Mouse (Mus musculus): ENCODE measurements around the gene Aacs. TPM values are rescaled to one million over a fixed set of nuclear protein-coding genes. Genes with fewer than 3 reads are reported as not detected.
"Not testable (repeated sequence)": the region's sequence is repeated elsewhere in the genome, so short reads cannot be mapped to it uniquely, and the experiment has no call there.

Gene Aacs
- total RNA-seq (2015) (3.8 and 6.0 TPM in 2 replicates), total RNA-seq (2017) (10.4 and 12.7 TPM in 2 replicates)

DNA sequence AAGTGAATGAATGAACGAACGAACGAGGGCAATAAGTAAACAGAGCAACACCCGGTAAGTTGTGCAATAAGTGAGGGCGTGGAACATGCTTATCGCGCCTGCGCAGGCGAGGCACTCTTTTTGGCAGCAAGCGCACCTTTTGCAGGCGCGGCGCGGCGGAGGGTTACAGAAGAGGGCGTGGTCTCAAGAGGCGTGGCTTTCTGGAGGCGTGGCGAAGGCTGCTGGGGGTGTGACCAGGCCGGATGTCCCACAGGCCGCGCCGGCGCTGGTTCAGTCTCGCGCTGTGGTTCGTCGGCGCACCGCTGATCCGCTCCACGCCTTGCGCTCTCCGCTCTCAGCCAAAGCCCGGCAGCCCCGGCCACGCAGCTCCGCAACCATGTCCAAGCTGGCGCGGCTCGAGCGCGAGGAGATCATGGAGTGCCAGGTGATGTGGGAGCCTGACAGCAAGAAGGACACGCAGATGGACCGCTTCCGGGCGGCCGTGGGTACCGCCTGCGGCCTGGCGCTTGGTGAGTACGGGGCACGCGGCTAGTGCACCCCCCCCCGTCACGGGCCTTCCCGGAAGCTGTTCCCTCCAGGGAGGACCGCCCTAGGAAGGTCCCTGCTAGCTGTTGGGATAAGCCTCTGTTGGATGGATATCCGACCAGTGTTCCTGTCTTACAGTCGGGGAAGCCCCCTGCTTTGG, at the start of gene Aacs:
Gene Aacs (plus strand): TSS at position 214 of the 685 bp plus-strand sequence.
- ATAC-seq (replicated peaks; ENCODE audit: poor library complexity): peak; percentile 96

DNA sequence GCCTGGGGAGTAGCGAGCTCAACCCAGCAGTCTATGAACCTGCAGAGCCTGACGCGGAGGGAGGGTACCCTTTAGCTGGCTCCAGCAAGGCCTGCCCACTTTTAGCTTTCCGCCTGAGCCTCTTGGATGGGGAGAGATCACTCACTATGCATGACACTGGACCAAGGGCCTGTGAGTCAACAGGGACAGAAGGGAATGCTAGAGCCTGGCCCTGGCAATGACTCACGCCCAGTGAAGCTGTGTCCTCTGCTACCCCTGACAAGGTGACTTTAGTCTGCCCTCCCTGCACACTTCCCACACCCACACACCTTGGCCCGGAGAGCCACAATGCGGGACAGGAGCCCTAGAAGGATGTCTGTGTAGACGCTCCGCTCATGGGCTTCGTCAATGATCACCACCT, 49.3 kb upstream of the Aacs start:
- no peak for ATAC-seq (replicated peaks; ENCODE audit: poor library complexity)

DNA sequence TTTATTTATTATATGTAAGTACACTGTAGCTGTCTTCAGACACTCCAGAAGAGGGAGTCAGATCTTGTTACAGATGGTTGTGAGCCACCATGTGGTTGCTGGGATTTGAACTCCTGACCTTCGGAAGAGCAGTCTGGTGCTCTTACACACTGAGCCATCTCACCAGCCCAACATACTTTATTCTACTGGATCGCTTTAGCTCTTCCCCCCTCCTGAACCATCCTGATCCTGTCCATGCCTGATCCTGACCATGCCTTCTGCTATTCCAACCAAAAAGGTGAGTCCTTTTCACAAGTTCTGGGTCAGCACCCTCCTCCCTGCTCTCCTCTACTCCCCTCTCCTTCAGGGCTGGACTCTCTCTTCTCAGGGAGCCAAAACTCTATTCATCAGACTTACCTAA, 43.3 kb upstream of the Aacs start:
- not testable (repeated sequence) for ATAC-seq (replicated peaks; ENCODE audit: poor library complexity)

DNA sequence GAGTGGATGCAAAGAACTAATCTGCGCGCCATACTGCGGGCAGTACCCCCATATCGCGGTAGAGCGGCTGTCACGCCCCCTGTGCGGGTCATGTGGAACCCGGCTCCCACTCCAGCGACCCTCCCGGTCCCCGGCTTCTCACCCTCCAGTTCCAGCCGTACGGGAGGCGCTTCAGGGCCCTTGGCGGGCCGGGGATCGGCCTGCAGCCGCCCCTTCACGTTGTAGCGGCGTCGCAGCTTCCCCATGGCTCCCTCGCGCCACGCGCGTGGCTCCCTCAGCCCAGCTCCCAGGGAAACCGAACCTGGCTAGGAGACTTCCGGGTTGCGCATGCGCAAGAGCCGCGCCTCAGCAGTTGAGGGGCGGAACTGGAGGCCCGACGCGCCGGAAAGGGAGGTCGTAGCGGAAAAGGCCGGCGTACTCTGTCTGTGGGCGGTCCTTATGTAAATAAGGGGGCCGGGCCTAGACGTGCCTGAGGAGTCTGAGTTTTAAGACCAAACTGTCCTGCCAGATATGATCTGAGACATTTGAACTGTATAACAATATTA, 41.7 kb upstream of the Aacs start, which contains the start of gene Dhx37:
Gene Dhx37 (minus strand): TSS at position 329 of the 545 bp plus-strand sequence.
- peak; percentile 95 for ATAC-seq (replicated peaks; ENCODE audit: poor library complexity)

DNA sequence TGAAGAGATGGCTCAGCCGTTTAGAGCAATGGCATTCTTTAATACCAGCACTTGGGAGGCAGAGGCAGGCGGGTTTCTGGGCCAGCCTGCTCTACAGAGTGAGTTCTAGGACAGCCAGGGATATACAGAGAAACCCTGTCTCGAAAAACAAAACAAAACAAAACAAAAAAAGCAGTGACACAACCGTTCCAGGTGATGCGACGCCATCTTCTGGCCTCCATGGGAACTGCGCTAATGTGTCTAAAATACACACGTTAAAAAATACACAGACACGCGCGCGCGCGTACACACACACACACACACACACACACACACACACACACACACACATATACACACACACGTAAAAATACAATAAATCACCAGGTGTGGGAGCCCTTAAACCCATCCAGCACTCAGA, 41.3 kb upstream of the Aacs start:
- ATAC-seq (replicated peaks; ENCODE audit: poor library complexity): peak; percentile 58

DNA sequence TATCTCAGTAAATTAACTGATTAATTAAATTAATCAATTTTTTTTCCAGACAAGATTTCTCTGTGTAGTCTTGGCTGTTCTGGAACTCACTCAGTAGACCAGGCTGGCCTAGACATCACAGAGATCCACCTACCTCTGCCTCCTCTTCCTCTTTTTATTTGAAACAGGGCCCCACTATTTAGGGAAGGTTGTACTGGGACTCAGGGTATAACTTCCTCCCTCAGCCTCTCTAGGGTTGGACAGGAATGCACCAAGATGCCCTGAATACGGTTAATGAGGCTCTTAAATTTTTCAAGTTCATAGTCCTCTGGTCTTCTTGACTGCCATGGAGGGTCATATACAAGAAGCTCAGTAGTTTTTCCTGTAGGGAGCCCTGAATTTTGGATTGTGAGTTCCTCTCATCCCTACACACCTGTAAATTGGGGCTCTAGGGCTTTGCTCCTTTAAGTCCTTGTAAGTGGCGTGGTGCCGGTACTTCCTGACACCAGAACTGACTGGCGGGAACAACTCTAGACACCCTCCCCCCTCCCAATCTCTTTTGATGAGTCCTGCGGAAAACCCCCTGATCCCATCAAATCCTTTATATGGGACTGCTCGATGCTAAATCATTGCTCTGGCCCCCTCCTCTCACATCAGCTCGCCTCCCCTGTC, 34.9 kb upstream of the Aacs start:
- ATAC-seq (replicated peaks; ENCODE audit: poor library complexity): peak; percentile 38

DNA sequence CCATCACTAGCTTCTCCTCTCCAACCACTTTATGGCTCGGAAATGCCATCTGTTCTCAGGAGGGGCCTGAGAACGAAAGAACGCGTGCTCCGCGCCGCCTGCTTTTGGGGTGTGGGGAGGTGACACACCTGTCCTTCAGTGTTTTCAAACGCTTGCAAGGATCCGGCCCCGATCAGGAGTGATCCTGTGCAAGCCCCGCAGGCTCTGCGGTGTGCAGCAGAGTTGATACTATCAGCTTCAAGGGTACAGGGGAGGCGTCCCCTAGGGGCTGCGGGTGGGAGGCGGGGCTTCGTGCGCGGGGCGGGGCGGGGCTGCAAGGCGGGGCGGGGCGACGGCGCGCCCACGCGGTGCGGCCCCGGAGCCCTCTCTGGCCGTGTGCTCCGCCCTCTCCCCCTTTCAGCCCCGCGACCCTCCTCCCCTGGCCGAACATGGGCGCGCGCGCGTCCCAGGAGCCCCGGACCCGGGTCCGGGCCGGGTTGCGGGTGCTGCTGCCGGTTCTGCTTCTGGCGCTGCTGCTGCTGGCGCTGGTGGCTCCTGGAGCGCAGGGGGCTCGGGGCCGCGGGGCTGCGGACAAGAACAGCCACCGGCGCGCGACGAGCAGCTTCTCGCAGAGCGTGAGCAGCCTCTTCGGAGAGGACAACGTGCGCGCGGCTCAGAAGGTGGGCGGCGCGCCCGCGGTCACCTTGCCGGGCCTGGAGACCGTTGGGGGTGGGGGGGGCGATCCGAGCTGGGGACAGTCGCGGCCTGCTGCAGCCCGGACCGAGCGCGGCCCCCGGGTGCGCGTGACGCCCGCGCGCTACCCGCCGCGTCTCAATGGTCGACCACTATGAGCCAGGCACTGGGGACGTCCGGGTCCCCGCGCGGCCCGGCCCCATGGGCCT, 34.1 kb upstream of the Aacs start, which contains the start of gene Bri3bp:
Gene Bri3bp (plus strand): TSS at position 335 of the 881 bp plus-strand sequence.
- peak; percentile 58 for ATAC-seq (replicated peaks; ENCODE audit: poor library complexity)

DNA sequence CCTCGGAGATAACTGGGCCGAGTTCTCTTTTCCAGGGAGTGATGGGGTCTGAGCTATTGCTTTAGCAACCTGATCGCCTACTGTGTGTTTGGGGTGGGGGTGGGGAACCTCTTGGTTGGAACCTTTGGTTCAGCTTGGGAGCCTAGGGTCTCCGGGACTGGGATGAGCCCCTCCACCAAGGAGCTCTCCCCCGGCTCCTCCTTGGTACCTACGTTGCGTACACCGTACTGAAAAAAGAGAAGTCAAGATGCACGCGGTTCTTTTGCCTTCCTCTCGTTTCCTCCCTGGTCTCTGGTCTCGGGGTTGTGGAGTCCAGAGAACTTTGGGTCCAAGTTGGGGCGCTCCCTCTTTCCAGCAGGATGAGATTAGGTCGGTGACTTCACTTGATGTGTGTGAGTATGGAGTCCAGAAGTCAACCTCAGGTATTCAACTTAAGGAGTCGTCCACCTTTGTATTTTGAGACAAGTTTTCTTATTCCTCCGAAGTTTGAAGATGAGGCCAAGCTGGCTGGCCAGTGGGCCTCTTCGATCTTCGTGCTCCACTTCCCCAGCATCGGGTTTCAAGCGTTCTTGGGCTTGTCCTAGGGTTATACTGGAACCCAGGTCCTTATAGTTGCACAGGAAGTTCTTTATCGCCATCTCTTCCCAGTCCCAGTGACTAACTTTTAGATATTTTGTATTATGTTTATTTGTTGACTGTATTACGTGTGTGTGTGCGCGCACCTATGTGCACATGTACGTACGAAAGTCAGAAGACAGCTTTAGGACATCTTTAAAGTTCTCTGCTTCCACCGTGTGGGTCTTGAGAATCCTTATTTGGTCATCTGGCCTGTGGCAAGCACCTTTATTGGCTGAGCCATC, 33.2 kb upstream of the Aacs start:
- peak; percentile 21; the same call in 1 of the 2 replicates for ATAC-seq (replicated peaks; ENCODE audit: poor library complexity)

DNA sequence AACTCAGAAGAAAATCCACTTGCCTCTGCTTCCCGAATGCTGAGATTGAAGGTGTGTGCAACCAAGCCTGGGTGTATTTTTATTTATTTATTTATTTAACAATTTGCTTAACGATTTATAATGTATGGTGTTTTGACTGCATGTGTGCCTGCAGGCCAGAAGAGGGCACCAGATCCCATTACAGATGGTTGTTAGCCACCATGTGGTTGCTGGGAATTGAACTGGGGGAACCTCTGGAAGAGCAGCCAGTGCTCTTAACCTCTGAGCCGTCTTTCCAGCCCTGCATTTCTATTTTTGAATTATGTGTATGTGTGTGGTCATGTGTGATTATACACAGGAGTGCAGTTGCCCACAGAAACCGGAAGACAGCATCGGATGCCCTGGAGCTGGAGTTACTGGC, 32.3 kb upstream of the Aacs start:
- ATAC-seq (replicated peaks; ENCODE audit: poor library complexity): no peak

DNA sequence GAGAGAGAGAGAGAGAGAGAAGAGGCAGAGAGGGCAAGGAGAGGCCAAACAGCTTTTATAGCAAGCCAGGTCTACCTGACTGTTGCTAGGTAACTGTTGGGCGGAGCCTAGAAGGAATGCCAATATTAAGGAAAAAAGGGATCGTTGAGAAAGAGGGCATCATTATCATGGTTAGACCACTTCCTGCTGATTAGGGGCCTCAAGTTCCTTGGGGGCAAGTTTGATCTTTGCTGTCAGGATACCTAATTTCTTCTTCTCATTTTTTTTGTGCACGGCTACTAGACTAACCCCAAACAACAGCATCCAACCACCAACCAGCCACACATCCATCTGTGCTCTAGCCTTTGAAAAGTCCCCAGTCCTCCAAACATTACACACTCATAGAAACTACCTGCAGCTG, 31.7 kb upstream of the Aacs start:
- no peak for ATAC-seq (replicated peaks; ENCODE audit: poor library complexity)

DNA sequence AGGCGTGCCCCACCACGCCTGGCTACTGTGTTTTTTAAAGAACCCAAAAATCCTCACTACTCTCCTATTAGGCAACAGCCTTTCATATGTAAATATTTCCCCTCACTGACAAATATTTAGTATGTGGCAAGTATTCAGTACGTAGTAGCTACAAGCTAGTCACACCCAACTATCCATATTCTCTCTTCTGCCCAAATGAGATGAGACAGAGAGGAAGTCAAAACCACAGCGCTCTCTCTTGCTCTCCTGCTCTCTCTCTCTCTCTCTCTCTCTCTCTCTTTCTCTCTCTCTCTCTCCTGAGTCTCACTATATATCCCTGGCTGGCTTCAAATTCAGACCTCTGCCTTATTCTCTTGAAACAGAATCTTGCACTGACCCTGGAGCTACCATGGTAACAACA, 31.1 kb upstream of the Aacs start:
- ATAC-seq (replicated peaks; ENCODE audit: poor library complexity): peak; percentile 62

DNA sequence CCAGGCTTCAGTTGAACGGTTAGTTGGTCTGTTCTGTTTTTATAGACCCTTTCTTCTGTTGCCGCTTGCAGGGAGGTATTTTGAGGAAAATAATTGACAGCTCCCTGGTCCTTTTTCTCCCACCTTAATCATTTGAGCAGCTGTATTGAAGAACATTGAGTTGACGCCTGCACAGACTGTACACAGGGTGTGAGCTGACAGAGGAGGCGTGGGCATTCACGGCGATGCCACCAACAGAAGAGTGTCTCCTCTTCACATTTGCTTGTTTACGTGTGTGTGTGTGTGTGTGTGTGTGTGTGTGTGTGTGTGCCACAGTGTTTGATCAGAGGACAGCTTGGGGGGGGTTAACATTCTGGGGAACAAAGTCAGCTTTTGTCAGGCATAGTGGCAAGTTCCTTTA, 29.3 kb upstream of the Aacs start:
- ATAC-seq (replicated peaks; ENCODE audit: poor library complexity): no peak

DNA sequence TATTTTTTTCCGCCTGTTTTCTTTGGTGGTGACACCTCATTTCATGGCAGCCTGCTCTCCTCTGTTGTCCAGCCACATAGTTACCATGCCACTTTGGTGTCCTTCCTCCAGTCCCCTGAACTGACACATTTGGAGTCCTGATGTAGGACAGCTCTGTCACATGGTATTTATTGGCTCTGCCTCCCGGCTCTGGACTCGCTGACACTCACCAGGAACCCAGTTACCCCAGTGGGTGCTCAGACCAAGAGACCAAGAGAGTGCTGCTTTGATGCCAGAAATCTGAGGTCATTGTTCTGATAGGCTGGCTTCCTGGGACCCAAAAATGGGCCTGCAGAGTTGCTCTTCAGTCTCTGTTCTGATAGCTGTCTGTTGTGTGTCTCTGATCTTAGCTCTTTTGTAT, 27.6 kb upstream of the Aacs start:
- no peak for ATAC-seq (replicated peaks; ENCODE audit: poor library complexity)

DNA sequence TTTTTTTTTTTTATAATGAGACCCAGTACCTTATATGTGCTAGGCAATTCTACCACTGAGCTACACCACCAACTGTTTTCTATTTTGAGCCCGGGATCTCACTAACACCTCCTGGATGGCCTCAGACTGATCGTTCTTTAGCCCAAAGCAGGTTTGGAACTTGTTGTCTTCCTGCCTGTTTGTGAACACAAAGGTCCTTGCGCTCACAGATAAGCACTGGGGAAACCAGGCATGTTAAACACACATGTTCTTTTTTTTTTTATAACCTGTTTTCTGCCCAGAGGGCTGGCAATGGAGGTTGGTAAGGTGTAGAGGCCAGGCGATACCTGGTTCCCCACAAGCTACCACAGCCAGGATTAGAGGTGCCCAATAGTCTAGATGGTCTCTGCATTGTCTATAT, 27.0 kb upstream of the Aacs start:
- ATAC-seq (replicated peaks; ENCODE audit: poor library complexity): no peak

DNA sequence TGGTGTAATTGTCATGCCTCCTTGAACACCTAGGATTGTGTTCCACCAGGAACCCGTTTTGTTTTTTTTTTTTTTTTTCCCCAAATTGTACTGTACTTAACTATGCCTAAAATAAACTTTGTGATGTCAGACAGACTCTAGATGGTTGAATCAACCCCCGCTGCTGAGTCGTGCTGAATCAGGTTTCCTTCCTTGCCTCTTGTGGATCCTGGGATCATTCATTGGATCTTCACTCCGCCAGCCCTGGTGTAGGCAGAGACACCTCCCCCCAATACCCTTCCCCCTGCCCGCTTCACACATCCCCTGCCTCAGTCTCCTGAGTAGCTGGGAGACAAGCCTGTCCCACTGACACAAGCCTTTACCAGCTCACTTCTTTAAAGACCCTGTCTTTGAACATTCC, 26.3 kb upstream of the Aacs start:
- no peak for ATAC-seq (replicated peaks; ENCODE audit: poor library complexity)

DNA sequence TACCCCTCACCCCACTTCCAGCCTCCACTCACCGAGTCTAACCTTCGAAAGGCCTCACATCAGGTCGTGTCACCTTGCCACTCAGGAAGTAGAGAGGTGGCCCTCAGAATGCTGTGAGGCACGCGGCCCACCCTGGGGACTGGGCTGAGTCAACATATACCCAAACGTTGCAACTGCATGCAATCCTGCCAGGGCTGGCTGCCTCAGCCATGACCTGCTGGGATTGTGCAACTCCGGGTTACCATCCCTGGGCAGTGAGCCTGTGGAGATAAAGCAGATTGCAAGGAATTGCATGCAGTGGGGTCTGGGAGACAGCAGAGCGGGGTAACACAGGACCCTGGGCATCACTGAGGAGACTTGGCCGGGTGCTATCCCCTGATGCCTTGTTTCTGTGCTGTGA, 23.0 kb upstream of the Aacs start:
- peak; percentile 47; the same call in 1 of the 2 replicates for ATAC-seq (replicated peaks; ENCODE audit: poor library complexity)

DNA sequence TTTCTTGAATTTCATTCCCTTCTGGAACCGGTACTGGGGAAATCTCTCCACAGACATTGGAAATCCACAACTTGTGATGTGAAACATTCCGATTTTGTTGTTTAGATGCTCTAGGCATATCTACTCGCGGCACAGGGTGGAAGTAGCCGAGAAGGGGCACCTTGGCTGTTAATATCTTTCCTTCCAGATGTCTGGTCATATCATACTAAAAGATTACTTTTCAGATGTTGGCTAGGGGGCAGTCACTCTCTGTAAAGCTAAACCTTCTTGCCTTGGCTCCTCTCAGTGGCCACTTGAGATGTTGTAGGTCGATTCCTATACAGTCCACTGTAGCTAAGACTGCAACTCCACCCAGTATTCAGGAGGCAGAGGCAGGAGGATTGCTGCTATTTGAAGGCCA, 19.5 kb upstream of the Aacs start:
- ATAC-seq (replicated peaks; ENCODE audit: poor library complexity): peak; percentile 69

DNA sequence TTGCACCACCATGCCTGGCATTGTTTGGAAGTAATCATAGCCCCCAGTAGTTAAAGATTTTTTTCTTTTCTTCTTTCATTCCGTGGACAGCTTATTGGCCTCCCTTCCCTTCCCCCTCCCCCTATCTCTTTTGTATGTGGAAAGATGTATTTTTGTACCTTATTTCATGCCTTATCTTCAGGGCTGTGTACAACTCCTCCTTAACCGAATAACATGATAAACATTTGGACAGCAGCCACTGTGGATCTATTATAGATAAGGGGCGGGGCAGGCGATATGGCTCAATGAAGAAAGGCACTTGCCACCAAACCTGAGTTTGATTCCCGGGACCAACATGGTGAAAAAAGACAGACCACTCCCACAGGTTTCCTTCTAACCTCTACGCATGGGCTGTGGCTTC, 18.1 kb upstream of the Aacs start:
- ATAC-seq (replicated peaks; ENCODE audit: poor library complexity): no peak

DNA sequence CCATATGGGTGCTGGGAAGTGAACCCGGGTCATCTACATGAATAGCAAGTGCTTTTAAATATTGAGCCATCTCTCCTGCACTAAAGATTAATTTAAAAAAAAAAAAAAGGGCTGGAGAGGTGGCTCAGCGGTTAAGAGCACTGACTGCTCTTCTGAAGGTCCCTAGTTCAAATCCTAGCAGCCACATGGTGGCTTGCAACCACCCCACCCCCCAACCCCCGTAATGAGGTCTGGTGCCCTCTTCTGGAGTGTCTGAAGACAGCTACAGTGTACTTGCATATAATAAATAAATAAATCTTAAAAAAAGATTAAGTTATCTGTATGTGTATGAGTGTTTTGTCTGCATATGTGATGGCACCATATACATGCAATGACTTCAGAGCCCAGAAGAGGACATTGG, 15.0 kb upstream of the Aacs start:
- no peak for ATAC-seq (replicated peaks; ENCODE audit: poor library complexity)

DNA sequence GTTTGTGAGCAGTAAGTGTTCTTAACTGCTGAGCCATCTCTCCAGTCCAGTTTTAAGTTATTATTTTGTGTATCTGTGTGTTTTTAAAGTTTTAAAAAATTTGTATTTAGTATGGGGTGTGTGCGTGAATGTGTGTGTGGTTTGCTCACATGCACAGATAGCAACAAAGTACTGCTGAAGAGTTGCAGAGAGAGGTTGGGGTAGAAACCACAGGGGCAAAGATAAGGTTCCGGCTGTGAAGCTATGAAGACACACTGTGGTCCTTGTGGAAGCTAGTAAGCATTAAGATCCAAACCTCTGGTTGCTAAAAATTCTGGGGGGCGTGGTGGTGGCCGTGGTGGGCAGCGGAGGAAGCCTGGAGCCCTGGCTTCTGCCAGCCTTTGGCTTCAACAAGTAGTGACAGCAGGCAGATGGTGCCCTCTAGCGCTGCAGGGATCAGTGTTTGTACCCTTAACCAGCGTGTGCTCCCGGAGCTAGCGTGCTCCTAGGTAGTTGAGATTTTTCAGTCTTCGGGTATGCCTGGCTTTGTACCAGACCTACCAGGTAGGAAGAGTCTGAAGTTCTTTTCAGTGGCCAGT, 13.7 kb upstream of the Aacs start:
- peak; percentile 61 for ATAC-seq (replicated peaks; ENCODE audit: poor library complexity)
